Mouse (Mus musculus): ENCODE measurements around the gene Tenm3.
A peak's percentile ranks its signal among the peaks of the same experiment; 100 is the strongest.

Tenm3 gene

DNA sequence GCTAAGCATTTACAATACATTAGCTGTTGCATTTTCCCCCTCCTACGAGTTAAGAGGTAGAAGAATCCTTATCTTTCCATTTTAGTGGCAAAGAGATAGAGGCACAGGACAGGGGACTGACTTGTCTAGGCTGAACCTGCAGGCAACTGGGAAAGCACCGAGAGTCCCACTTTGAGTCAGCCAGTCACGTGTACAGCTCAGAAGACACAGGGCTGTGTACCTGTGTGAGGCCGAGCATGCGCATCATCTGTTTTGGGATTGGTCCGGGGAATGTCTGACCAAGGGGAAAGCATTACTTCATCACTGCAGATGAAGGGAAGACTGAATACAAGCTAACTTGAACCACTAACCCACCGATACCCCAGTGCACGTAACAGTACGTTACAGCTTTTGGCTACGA is 526.3 kb downstream of the Tenm3 start:
- DNase-seq, result no peak

DNA sequence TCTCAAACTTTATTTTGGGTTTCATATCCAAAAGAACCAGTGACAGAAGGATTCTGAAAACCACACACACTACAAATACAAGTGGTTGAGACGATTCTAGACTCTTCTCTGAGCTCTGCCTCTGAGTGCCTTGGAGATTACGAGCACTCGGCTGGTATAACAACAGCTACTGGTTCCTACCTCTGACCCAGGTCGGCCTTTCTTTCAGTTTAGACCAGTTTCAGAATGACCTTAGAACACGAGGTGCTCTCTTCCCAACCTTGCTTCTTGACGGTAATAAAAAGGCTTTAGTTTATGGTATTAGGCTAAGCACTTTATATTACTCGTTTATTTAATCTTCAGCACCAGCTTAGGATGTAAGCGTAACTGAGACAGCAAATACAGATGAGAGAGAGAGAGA is 528.1 kb downstream of the Tenm3 start:
- no peak for DNase-seq

DNA sequence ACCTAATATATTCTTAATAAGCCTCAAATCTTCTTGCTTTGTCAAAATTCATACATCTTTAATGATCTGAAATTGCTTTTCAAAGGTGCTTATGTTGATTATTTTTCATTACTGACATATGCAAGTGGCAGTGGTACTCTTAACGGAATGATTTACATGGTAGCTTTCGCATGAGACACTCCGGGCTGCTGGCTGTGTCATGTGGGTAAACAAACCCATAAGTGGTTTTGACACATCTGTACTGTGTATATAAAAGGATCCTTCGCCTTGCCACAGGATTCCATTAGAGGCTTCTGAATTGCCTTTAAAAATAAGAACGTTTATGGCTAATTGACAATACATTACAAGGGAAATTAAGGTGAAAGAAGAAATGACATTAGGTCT is 529.8 kb downstream of the Tenm3 start:
- DNase-seq, result no peak

DNA sequence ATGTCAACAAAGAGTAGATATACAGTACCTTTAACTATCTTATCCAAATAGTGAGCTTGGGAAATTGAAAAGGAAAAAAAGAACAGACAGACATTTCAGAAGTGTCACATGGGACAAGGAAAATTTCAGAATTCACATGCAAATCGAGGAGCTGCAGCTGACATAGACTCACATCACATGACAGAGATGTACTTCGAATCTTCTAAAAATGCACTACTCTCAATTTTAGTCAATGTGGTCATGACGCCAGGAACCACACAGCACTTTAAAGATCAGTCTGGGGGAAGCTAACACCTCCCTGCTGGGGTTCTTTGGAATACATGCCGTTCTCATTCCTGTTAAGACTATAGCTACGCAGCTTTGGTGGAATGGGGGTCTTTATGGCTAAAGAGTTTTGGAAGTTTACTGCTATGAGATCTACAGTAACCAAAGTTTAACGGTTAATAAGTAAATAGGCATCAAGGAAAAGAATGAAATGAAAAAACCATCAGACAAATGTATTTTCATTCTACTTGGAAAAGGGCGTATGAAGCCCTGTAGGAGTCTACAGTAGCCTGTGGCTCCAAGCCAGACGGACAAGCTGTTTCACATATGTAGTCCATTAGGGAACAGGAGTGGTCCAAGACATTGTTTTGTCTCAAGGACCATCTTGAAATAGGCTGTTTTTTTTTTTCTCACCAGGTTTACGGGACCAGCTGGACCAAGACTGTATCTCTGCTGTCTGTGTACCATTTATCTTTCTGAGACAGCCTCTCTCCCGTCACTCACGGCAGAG is 530.4 kb downstream of the Tenm3 start:
- DNase-seq, result peak; percentile 46

DNA sequence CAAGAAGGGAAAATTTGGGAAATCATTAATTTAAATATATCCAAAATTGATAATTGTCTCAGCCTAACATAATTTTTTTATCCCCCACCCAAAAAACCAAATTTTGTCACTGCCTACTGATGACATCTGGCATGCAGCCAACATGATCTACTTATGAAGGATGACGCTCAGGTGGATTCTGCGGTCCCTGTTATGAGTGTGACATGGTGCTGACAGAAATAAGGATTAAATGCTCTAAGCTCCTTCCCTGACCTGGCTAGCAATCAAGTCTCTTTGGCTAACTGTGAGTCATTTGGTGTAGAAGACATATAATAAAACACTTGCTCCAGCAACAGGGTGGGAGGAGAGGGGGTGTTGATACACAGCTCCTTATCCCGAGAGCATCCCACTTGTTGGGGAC is 532.0 kb downstream of the Tenm3 start:
- no peak for DNase-seq

DNA sequence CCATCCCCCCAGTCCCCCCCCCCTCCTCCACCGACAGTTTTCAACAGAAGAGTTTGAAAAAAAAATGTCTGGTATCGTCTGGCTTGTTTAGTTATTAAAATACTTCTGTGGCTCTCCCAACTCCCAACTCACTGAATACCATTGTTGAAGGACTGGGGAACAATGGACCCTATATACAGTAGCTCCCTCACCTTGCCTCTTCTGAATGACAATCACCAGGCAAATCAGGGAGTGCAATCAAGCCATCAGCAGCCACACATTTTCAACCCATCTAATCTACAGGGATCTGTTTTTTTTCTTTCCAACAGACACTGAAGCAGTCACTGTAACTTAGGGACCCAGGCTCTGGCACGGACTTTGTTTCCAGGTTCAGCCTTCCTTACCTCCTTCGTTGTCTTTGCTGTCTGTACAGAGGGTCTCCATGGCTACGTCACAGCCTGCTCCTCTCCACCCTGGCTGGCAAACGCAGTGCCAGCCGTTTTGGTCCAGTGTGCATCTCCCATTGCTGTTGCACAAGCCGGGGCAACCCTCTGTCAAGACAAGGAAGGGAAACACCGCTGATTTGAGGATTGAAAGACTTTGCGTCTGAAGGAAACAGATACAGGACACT is 533.4 kb downstream of the Tenm3 start:
- DNase-seq, result no peak

DNA sequence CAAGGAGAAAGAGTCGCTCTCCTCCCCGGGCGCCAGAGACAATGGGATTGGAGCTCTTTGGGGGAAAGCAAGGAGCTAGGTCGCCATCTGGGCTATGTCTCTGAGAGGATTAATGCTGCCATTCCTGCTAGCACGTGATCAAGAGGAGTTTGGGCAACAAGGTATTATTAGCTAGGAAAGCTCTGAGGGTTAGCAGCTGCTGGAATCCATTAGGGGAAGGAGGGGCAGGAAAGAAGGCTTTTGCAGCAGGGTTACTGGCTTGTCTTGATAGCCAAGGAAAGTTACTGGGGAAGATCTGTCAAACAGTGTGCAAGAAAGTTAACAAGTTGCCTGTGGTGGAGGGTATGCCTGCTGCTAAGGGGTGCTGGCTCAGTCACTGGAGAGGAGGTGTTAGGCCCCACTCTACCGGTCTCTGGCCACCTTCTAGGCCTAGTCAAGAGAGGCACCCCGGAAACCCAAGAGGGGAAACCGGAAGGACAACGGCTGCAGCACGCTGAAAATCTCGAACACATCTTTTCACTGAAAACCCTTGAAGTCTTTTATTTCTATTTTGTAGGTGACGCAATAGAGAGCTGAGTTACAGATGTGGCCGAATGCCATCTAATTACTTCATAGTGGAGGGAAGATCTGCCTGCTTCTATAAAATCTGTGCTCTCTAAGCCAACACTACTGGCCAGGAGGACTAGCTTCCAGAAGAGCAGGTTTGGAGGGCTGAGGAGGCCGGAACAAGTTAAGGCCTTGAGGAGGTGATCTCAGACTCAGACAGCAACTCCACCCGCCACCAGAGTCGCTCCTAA is 534.4 kb downstream of the Tenm3 start:
- DNase-seq, result no peak

DNA sequence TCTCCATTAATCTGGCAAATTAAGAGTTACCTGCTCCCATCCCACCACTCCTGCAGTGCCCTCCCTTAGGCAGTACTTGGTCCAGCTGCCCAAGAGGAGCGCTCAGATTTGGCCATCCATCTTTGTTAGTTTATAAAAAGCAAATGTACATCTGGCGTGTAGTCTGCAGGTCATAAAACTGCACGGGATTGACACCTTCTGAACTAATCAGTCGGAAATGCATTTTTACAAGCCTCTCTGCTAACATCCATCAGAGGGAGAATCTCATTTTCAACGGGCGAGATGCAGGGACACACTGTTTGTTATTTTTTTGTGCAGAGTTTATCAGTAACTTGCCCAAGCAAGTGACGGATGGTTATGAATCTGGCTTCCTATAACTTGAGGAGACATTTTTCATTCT is 539.5 kb downstream of the Tenm3 start:
- no peak for DNase-seq

DNA sequence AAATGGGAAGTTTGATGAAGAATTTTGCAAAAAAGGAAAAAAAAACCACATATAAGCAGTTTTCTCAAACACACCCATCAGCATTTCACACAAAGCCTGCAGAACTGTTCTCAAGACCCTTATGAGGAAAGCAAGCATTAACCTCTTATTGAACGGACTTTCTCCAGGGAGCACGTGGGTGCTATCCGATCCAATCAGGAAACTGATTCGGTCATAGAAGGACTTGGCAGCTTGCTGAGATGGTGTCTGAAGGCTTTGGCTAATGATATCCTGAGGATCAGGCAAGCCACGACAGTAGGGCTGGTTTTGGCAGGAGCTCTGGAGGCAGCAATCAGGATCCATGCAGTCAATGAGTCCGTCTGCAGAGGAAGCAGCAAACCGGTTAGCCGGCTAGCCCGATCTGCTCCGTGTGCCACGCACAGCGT is 543.1 kb downstream of the Tenm3 start:
- no peak for DNase-seq

DNA sequence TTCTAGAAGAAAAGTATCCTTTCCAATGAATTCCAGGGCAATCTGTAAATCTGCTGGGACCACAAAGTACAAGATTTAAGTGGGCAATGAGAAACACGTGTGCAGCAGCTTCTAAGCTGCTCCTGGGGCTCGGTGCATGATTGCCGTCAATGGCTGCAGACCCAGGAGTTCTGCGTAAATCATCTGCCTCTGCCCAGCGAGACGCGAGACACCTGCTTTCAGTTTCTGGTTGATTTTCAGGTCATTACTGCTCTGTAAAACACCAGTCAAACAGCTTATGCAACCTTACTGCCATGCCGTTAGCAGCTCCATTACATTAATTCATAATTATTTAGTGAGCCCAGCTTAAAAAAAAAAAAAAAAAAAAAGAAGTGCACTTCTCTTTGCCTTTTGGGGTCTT is 543.7 kb downstream of the Tenm3 start:
- no peak for DNase-seq

DNA sequence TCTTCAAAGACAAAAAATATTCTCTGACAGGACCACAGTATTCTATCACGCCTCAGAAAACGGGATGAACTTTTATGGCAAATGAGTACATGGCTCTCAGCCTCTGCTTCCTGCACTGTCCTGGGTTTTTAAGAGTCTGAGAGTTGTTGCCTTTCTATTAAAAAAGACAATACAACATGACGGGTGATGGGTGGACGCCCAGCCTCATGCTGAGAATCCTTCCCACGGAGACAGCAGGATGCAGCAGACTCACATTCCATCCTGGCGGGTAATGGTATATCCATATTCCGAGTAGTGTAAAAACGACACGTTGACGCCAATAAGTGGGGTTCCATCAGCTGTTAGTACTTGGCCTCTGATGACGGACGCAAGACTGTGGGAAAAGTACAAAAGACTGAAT is 544.4 kb downstream of the Tenm3 start:
- no peak for DNase-seq

DNA sequence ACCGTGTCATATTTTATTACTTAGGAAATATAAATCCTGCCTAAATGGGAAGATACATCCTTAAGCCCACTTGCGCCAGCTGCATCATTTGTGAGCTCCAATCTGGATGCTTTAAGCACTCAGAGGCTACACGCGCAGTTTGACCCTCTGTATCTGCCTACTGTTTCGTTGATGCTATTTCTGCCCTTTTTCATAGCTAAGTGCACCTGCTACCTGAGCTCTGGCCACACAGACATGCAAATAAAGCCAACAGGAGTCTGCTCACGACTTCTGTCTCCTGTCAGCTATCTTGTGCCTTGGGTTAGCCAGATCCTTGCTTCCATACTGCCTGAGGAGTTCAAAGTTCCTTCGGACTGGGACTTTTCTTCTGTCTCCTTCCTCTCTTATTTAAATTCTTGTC is 547.4 kb downstream of the Tenm3 start:
- no peak for DNase-seq

DNA sequence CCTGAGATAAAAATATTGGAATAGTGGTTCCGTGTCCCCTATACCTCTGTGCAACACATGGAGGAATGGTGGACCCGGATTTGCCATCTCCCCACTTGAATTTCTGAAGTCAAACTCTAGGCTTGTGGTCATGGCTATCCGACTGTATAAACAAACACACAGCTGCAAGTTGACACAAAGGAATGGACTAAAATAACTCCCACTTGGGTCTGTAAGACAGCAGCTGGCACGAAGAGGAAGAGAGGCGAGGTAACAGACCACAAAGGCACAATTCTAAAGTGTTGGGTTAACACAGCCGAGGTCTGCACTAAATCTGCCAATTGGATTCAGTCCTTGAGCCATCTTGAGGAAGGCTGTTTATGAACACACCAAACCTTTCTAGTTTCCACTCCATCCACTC is 548.2 kb downstream of the Tenm3 start:
- DNase-seq, result no peak

DNA sequence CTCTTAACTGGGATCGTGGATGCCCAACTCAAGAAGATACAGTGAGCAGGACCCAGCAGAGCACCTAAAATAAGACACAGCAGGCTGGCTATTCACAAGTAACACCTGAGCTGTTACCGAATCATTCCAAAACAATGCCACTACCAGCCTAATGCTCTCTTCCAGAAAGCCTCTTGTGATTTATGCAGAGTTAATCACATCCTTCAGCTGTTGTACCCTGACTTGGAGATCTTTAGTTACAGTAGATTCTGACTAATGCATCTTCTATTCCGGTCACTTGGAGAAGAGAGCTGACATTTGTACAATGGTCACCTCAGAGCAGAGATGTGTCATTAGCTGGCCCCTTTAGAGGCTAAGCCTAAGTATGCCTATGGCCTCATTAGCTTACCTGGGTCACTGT is 550.0 kb downstream of the Tenm3 start:
- no peak for DNase-seq

DNA sequence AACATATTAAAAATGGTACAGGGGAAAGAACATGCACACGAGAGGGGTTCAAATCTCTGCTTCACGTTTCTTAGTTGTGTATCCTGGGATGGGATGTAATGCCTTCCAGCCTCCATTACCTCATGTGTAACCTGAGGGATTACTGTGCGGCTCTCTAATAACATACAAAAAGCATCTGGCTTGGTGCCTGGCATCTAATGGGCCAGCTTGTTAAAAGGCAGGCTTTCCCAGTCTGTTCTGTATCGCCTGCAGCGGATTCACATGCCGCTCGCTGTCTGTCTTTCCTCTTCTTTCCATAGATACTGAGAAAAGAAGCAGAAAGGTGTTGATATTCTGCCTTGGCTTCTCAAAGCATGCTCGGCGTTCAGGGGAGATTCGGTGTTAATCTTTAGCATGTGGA is 558.3 kb downstream of the Tenm3 start:
- DNase-seq, result no peak

DNA sequence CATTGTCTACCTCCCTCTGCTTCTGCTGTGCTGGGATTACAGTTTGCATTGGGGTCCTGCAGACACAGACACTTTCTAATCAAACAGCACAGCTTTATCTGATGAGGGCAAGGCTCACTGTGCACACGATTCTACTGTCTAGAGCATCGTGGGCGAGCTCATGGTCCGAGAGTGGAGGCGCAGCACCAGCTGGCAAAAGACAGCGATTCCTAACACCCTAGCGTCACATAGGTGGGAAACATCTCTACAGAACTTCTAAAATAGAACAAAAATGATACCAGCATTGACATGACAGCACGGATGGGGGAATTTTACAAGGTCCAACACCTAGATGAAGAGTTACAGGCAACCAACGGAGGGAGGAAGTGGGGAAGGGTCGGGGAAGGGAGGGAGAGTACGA is 561.9 kb downstream of the Tenm3 start:
- peak; percentile 26 for DNase-seq

DNA sequence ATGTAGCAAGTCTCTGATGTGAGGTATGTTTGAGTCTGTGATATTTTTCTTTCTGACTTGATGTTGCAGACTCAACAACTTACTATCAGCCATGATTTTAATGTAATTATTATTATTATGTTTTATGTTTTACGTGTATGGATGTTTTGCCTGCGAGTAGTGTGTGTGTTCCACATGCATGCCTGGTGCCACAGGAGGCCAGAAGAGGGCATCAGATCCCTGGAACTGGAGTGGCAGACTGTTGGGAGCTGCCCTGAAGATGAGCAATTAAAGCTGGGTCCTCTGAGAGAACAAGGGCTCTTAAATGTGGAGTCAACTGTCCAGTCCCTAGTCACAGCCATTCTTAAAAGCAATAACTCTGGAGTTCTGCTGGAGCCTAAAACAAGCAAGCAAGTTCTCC is 564.4 kb downstream of the Tenm3 start:
- DNase-seq, result no peak

DNA sequence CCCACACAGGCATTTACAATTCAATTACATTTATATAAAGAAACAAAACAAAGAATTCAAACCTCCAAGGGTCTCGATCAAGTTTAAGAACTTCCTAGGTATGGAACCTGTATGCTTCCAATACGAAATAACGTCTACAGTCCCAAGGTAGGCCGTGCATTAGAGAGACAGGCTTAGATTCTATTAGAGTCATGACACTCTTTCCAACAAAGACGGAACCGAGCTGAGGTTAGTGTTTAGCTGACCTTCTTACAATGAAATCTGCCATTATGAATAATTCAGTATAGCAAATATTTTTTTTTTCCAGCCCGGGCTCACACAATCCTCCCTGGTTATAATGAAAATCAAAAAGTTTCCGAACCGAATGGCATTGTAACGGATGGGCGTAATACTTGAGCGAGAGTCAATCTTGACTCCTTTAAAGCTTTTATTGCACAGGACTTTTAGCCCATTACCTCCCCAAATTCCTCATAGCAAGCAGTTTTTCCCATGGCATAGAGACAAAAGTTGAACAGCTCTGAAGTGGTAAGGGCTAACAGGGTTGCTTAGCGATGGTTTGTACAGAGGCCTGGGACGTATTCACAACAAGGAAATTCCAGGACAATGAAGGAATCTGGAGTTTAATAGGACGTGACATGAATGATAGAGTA is 565.6 kb downstream of the Tenm3 start:
- no peak for DNase-seq

DNA sequence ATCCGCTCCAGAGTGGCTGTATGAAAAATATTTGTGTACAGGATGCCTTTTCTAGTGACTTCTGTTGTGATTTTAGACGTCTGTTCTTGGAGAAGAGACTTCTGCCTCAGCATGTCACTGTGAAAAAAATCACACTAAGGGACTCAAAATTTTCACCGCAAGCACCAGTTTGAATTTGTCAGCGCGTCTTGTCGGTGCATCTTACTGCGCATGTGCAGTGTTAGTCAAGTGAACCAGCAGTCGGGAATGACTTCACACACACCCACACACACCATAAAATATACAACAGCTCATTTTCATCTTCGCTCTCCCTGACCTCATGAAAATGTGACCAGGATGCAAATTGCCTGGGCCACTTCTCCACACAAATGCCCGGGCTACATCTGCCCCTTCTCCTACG is 568.7 kb downstream of the Tenm3 start:
- peak; percentile 35 for DNase-seq

DNA sequence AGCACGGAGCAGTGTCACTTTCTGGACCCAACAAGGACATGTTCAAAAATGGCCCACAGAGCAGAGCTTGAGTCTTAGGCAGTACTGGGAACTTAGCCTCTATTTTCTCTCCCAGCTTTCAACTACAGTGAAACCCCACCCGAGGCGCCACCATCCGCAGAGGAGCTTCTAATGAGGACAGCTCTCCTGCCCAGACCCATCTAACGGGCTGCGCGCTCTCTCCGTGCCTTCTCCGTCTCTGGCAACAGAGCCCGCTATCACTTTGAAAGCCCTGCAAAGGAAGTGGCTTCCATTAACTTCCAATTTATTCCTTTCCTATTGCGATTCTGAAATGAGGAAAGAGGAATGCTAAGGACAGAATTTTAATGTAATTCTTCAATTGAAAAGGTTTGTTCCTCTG is 569.2 kb downstream of the Tenm3 start:
- DNase-seq, result no peak

DNA sequence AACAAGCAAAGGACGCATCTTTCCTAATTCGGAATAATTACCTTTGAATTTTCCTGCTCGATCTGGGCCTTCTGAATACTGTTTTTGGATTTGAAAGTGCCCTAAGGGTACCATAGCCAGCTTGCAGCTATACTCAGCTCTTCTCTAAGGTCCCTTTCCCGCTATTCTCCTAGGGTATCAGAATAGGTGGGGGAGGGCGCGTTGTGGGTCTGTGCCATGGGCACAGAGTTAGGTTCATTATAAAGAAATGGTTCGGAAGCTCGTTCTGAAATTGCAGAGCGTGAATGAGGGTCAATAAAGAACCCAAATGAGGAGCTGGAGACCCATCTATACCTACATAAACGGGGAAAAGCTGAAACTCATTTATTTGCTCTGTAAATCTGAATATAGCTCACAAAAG is 575.1 kb downstream of the Tenm3 start:
- no peak for DNase-seq

DNA sequence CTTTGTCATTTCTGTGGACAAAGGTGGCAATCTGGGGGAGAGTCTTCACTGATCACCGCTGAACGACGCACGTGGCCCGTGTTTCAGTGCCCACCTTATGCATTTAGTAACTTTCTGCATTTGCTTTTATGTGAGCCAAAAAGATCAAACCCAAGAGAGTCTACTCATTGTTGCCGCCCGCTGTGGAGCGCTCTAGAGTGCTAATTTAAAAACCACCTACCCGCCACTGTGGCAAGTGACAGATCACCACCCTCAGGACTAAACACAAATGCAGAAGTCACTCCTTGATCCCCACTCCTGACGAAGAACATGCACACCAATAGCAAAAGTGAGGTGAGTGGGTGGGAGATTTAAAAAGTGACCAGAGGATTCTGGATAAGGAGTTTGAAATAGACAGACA is 583.5 kb downstream of the Tenm3 start:
- peak; percentile 28 for DNase-seq

DNA sequence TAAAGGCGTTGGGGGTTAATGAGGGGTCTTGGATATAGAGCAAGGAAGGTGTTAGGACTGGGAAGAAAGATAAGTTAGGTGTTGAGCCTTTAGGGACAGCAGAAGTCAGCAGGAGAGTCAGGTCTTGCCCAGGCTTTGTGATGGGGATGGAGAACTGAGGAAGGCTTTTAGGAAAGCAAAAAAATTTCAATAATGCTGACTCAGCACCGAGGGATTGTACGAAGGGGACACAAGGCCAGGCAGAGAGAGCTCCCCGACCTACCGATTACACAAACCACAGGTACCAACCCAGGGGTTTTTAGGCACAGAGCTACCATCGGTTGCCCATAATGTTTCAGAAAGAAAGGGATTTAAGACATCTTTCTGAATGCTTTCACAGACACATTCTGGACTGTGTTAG is 583.9 kb downstream of the Tenm3 start:
- DNase-seq, result no peak

DNA sequence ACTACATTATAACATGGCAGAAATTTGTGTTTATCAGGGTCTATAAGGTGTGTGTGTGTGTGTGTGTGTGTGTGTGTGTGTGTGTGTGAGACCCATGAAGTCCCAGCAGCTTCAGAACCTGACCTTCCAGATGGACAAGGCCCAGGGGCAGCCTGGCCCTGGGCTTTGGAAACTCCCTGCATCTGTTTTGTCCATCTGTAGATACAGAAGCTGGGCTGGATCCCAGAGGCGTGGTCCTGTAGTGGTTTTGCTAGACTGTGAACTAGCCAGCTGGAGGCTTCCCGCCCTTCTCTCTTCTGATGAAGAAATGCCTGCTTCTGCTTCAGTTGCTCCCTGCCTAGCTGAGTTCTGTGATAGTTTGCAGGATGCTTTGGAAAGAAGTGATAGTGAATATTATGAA is 599.9 kb downstream of the Tenm3 start:
- no peak for DNase-seq

Measured in right cerebral cortex, adult 18-20 months (tissue).